Mouse (Mus musculus): ENCODE measurements around the gene Gtf2a2. TPM values are rescaled to one million over a fixed set of nuclear protein-coding genes. Genes with fewer than 3 reads are reported as not detected.

The Gtf2a2 gene
- polyA plus RNA-seq, 1 experiment from 2014 or later = 190 TPM

- Histone ChIP-seq H3K36me3 (no peaks in the 10 kb centered on the region), H3K27me3 (no peaks in the 10 kb centered on the region), H3K4me3 (no peak overlapping the region), H3K27ac (no peak overlapping the region), H3K4me2 (replicated peaks) (no peak overlapping the region), H3K9ac (no peak overlapping the region), H3K4me1 (no peaks in the 10 kb centered on the region), H3K9me3 (no peaks in the 10 kb centered on the region)
- 69% methylated on average over 8 of the region's 8 CpGs for WGBS
- ATAC-seq (ENCODE audit: insufficient number of reproducible peaks, insufficient read depth, low FRiP score, low TSS enrichment) = no peak
Observed at GRCm38 (mm10) chr9:70069961-70070435, 57.6 kb downstream of the Gtf2a2 start.

- Histone ChIP-seq H3K4me2 (replicated peaks) (no peak overlapping the region), H3K27me3 (no peaks in the 10 kb centered on the region), H3K9ac (no peak overlapping the region), H3K4me1 (no peaks in the 10 kb centered on the region), H3K9me3 (no peaks in the 10 kb centered on the region), H3K27ac (no peak overlapping the region), H3K4me3 (no peak overlapping the region), H3K36me3 (no peaks in the 10 kb centered on the region)
- WGBS = 84% methylated on average over 8 of the region's 8 CpGs
- ATAC-seq (ENCODE audit: insufficient number of reproducible peaks, insufficient read depth, low FRiP score, low TSS enrichment) = no peak
Observed at GRCm38 (mm10) chr9:70072387-70072786, 60.0 kb downstream of the Gtf2a2 start.

Other genes with a start within 250 kb of the Gtf2a2 start
- gene Bnip2, start 23.1 kb upstream of the Gtf2a2 start, polyA plus RNA-seq (2016; fragmentation: Nextera tagmentation; extraction: Ambion mirVana) = 108 and 112 TPM in 2 replicates
- gene Gcnt3, start 25.5 kb downstream of the Gtf2a2 start, polyA plus RNA-seq (2016; fragmentation: Nextera tagmentation; extraction: Ambion mirVana) = not detected in 2 replicates
- gene Fam81a, start 130.0 kb downstream of the Gtf2a2 start, polyA plus RNA-seq (2016; fragmentation: Nextera tagmentation; extraction: Ambion mirVana) = 3.2 and 4.1 TPM in 2 replicates
- gene Myo1e, start 194.8 kb downstream of the Gtf2a2 start, polyA plus RNA-seq (2016; fragmentation: Nextera tagmentation; extraction: Ambion mirVana) = 19.6 and 21.0 TPM in 2 replicates

Data from embryonic facial prominence, embryonic 12.5 days (tissue).